Mouse (Mus musculus): ENCODE measurements at regions not wholly inside any gene's neighbourhood (a gene's known extent, or its start where the extent isn't known, plus 50 kb on each side); places are given as distances from the start of the nearest gene placed in this dataset.

- no peak for TF ChIP-seq CTCF (IDR thresholded peaks at IDR 0.05; ENCODE audit: low read depth)
- TF ChIP-seq EP300 (IDR thresholded peaks at IDR 0.05; ENCODE audit: low read depth): no peak
Measured at GRCm38 (mm10) chr5:119486196-119486595, 184.3 kb upstream of the Tbx3 start.
